Mouse (Mus musculus) granulocyte monocyte progenitor cell, adult 5-6 weeks (primary cell): ENCODE measurements at regions not wholly inside any gene's neighbourhood (a gene's known extent, or its start where the extent isn't known, plus 50 kb on each side); places are given as distances from the start of the nearest gene placed in this dataset.

Experiments
- ATAC-seq: replicated peaks from 2 replicates; pipeline ENCODE4 v1.8.0; 2016; ENCODE audit warnings: mild to moderate bottlenecking, moderate TSS enrichment, inconsistent platforms; ENCODE audit not compliant: poor library complexity, severe bottlenecking

DNA sequence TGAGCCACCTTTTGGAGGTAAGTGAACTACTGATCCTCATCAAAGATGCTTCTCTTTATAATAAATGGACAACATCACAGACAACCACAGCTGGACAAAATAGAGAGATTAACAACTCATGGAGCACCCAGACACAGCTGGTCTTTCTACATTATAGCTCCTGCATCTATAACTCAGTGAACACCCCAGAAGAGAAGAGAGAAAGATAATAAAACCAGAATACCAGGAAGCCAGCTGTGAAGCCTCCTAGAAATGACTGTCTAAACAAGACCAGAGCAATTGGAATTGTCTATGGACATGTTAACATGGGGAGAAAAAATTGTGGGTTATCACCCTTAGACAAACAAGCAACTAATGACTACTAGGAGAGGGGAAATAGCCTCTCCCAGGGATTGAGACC, 609.8 kb upstream of the Kdm8 start:
- no peak for ATAC-seq

DNA sequence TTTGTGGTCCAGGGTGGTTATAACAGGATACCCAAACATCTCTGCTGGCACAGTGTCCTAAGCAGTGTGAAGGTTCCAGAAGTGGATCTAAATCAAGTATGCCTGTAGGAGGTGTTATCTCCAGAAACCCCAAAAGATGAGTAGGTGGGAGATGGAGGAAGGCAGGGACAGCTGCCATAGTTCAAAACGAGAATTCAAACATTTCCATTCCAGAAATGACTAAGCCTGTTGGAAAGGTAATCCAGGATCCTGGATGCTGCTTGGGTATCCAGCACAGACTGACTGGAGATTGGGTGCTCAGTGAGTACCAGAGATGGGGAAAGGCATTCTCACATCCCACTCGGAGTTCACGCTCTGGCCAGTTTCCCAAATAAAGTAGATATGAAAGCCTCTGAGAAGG, 607.9 kb upstream of the Kdm8 start:
- ATAC-seq: no peak

DNA sequence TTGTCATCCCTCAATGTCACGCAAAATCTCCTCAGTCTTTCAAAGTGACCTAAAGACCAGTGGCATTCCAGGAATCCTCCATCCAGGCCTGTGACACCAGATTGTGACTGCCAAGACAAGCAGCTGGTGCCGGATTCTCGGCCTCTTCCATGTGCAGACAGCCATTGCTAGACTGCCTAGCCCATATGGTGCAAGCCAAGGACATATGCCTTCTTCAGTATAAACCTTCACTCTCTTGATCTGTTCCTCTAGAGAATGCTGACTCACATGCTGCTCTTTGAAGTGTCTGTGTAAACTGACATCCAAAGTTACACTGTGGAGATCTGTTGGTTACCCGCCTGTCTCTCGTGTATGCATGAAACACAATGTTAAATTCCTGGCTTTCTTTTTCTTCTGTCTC, 589.4 kb upstream of the Kdm8 start:
- ATAC-seq: no peak

DNA sequence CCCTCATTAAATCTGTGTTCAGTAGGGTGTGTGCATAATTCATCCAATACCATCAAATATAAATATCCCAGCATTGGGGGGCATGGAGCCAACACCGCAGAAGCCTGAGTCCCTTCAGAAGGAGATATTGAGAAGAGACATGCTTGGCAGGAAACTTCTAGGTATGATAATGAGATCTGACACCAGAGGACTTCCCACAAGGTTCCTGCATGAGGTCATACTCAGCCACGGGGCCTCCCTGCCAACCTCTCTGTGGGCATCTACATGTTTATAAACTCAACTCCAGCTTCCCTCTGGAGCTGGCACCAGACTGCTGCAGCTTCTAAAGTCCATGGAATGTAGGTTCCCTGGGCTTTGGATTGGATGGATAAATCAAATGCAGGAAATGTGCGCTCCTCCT, 587.4 kb upstream of the Kdm8 start:
- no peak for ATAC-seq

DNA sequence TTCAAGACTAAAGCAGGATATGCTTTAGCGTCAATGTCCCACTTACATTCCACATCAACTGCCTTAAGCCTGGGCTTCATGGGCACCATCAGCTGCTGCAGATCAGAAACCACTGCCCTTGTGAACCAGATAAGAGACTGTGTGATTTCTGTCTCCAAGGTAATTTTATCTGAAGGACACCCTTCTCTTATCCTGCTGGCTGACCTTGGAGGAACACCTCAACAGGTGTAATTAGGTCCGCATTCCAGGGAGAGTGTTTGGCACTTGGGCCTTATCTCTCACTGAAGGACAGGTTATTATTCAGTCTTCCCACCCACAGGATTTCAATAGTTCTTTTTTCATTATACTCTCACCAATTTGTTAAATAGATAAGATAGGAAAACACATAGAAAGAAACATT, 583.1 kb upstream of the Kdm8 start:
- ATAC-seq: no peak

DNA sequence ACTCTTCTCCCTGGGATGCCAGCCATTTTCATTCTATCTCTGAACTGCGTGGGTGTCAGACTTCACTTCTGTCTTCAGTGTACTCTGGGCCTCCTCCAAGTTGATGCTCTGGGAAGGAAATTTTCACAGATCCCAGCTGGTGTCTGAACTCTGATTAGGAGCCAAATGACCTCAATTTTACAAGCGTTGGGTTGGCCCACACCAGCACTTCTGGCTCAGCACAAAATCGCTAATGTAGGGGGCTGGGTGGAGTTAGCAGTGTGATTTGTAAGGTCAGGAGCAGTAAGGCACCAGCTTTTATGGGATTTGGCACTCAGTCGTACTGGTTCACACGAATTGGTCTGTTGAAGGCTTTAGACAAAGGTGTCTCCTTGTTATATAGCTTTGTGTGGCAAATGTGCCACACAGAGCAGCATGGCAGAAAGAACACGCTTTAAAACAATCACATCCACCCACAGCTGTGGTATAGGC, 576.3 kb upstream of the Kdm8 start:
- no peak for ATAC-seq

DNA sequence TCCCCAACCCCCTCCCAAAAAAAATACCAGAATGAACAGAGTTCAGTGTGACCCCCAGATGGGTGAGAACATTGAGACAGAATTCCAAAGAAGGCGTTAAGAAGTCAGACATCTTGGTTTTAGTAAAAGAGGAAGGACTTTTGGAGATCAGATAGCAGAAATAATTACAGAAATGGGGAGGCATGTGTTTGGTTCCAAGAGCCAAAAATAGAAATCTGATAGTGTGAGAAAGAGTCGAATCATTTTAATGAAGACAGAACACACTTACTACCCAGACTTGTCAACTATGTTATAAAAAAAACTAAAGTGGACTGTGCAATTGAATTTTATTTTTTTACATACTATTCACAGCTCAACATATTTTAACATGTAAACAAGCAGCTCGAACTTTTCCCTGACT, 575.9 kb upstream of the Kdm8 start:
- no peak for ATAC-seq

DNA sequence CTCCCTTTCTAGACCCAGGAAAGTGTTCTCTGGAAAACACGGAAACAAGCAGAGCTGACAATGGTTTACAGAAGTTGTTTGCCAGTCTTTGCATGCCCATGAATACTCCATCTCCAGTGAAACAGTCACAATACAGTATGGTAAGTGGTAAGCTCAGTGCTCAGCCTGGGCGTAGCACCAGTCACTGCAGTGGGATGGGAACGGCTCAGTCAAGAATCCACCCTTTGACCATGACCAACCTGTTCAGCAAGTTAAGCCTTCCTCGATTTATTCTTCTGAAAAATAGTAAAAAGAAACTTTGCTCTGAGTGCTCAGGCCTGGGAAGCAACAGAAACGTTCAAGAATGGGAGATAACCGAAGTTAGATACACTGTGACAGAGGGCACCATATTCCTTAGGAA, 563.7 kb upstream of the Kdm8 start:
- ATAC-seq: no peak

DNA sequence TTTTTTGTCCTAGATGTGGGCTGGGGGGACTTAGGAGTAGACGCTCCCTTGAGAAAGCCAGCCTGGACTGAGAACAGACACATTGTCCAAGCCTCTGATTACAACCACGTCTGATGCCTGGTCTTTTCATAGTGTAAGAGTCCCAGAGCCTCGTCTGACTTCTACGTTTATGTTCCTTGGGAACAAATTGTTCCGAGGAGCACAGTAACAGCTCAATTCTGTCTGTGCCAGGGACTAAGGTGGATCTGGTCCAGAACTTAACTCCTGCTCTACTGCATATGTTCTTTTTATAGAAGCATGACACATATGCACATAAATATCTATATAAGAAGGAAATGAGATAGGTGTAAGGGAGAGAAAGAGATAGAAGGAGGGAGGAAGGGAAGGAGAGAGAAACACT, 537.2 kb upstream of the Kdm8 start:
- no peak for ATAC-seq

DNA sequence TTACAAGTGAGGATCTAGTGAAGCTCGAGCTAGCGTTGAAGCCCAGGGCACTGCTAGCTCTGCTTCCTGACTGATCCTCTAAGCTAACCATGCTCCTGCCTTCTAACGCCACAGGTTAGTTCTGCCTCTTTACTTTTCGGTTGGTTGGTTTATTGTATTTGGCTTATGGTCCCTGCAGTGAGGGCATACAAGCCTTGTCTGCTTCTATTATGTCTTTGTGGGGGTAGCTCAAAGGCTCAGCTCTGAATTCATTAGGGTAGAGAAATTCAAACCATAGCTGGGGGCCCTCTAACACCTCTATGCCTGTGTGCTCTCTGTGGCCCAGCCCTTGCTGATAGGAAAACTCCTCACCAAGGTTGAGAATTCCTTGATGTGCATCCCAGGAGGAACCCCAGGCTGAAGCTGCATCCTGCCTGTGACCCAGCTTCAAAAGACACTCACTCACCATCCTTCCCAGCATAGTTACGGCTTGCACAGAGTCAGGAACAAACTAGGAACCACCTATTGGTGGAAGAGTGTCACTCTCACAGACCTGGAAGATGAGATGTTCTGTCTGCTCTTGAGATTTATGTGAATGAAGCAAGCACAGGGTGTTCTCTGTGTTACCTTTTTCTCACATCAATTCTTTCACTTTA, 536.7 kb upstream of the Kdm8 start:
- no peak for ATAC-seq

DNA sequence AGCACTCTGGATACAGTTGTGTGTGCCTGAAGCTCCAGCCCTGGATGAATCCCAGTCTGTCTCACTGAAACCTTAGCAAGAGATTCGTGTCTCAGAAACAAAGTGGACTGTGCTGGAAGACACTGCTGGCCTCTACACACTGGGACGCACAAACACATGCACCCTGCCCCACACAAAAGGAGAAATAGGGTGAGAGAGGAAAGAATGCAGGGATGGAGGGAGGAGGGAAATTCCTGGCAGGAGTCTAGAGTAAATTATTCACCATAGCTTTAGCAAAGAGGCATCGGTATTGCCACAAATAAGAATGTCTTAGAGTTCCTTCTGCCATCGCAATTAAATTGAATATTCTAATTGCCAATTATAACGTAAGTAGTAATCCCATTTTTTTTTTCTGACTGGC, 530.4 kb upstream of the Kdm8 start:
- no peak for ATAC-seq

DNA sequence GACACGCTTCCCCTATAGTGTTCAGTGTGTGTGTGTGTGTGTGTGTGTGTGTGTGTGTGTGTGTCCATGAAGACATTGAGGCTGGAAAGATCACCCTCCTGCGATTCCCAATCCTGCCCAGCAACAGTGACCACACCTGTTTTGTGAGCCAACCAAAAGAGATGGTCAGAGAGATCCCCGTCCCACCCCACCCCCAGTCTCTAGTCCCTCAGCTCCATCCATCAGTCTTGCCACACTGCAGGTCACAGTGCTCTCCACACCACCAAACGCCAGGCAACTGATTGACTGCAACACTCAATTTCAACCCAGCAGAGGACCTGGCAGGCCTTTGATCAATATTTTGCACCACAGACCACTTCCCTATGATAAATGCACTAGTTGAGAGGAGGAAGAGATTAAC, 530.0 kb upstream of the Kdm8 start:
- no peak for ATAC-seq

DNA sequence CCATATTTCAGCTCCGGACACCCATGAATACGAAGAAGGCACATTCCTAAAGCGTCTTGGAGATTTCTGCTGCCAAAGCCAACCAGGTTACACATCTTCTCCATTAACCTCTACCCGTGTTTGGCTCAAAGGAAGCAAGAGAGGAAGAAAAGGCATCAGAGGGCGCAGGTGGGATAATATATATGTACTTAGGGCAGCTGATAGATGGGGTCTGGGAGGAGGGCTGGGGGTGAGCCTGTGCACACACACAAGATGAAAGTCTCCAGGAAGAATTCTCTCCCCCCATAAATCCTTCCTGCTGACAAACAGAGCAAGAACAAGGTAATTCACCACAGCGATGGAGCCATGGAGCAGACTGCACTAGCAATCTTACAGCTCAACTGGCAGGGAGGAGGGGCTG, 529.5 kb upstream of the Kdm8 start:
- no peak for ATAC-seq

DNA sequence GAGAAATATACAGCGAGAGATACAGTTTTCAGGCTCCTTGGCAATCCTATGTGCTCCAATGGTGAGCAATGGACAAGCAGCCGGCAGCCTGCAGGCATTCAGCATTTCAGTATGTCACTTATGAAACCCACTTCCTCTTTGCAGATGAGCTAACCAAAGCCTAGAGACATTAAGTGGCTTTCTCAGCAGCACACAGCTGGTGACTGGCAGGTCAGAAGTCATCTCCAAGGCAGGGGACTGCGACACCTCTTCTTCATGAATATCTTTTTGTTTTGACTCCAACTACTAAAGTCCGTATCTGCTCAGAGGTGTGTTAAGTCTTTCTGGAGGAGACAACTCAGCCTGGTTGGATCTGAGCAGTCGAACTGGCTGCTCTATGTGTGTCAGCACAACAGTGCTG, 528.8 kb upstream of the Kdm8 start:
- ATAC-seq: no peak

DNA sequence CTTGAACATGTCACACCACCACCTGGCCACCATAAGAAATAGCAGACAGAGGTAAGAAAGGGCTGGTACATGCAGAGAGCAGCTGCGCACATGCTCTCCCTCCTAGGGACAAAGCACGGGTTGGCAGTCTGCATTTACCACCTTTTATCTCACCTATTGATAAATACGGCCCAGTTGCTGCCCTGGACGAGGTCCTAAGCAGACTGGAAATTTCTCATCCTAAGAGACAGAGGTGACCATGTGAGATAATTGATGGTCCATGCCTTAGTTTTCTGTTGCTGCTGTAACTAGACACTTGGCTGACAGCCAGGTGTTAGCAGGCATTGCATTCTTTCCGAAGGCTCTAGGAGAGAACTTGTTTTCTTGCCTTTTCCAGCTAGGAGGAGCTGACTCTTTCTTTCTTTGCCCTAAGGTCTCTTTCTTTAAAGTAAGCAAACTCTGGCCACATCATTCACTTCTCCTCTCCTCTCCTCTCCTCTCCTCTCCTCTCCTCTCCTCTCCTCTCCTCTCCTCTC, 526.8 kb upstream of the Kdm8 start:
- ATAC-seq: no peak

DNA sequence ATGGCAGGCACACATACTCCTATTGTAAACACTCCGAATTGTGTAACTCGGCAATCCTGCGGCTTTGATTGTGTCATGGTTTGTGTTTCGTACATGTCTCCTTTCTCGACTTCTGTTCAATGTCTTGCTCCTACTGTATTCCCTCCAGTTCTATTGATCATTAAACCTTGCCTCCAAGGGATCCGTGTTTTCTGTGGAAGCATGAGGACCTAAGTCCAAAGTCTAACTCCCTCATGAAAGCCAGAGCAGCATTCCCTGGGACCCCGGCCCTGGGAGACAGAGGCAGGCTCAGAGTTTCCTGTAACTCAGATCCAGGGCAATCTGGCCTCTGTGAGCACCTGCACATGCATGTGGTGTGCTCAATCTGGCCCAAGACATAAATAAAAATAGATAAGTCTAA, 521.7 kb upstream of the Kdm8 start:
- ATAC-seq: no peak

DNA sequence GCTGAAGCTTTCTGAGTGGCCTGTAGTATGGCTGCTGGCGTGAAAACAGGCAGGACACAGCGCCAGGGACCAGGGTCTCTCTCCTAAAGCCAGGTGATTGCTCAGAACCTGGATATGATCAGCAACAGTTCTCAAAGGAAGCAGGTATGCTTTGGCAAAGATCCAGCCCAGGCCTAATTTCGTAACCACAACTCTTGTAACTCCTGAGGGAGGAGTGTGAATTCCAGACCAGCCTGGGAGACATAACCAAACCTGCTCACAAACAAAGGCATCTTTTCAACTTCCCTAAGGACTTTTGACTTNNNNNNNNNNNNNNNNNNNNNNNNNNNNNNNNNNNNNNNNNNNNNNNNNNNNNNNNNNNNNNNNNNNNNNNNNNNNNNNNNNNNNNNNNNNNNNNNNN, 510.9 kb upstream of the Kdm8 start:
- ATAC-seq: no peak

DNA sequence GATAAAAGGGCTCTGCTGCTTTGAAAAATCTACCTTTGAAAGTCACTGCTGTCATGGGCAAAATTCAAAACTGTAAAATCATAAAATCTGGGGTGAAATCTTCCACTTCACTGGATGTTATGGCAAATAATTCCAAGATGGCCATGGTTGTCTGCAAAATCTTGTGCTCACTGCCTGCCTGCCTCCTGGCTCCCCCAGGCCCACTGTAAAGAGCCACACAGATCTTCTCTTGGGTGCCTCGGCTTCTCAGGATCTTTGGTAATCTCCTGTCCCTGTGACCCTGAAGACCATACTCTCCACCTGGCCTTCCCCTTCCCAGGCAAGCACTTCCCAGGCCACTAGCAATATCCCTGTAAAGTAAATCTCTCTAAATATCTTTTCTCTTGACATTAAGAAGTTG, 505.1 kb upstream of the Kdm8 start:
- ATAC-seq: no peak

DNA sequence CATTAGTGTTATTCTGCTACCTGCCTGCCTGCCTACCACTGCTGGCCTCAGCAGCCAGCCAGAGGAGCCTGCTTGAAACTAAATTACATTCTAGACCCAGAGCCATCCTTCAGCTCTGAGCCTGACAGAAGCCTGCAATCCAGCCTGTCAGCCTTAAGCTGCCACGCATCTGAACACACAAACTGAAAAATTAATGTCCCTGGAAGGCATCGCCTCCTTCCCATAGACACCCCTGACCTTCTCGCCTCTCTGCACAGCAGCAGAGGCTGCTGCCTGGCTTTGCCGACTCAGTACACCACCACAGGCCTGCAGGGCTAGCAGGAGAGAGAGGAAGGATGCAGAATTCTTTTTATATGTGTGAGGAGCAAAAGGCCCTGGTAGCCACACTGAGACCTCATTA, 502.9 kb upstream of the Kdm8 start:
- no peak for ATAC-seq

DNA sequence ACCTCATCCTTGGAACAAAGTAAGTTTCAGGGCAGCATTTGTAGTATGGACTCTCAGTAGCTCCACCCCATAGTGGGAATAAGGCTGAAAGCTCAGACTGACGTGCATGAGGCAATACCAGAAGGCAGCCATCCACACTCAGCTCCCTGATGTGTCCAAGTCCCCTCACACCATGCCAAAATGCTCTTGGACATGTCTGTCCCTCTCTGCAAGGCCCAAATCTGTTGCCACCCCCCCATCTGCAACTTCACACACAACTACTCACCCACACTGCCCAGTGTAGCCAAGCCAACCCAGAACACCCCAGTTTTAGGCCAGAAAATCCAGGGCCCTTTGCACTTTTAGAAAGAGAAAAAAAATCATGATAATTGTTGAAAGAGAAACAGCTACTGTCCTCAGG, 498.1 kb upstream of the Kdm8 start:
- ATAC-seq: no peak

DNA sequence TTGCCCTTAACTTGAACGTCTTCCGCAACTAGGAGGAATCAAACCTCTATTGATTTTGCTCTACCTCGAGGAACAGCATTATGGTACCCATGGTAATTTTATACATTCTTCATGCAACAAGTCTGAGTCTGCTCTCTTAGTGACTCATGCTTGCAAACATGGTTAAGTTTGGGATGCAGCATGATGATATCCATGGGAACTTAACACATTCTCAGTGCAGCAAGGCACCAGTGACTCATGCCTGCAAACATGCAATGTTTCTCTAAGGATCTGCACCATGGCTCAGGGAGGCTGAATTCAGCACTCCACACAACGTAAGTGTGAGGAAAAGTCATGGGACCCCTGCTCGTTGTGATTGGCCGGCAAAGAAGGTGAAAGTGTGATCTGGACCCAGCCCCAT, 487.1 kb upstream of the Kdm8 start:
- no peak for ATAC-seq

DNA sequence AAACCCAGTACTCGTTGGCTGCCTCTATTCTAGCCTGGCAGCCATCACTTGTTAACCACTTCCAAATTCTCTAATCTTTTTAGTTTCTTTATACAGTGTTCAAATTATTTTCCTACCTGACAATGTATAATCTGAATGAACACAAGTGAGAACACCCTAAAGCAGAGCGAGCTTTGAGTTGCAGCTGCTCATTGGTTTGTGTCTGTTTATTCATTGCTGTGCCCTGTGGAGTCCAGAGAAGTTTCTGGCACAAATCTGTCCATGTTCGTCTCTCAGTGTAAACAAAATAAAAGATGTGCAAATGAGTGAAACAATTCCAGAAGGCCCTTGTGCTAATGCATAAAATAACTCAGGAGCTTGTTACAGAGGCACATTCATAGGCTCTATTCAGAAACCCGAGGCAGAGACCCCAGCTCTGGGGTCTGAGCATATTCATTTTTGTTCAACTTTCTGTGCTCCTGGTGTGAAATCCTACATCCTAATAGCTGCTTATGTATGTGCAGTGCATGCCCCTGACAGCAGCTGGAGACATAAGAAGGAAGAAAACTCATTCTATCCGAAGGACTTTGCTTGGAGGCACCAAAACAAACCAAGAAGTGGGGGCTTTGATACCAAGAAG, 469.5 kb upstream of the Kdm8 start:
- no peak for ATAC-seq
